Comparison of ENCODE assay signal across 16 mouse cellular contexts in the genomic region with DNA sequence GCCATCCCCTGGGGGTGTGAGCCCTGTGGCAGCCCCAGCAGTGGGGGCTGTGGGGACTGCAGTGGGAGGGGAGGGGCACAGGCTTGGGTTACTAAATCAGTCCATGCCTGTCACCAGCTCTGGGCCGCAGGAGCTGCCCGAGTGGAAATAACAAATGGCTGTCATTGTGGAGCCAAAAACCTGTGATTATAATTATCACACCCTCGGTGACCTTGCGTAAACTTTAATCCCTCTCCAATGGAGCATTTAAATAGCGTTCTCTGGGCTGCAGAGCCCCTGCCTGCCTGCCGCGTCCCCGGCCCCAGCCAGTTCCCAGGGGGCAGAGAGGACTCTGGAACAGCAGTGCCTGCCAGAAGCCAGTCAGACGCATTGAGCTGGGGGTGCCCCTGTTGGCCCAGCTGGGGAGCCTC. TPM values are rescaled to one million over a fixed set of nuclear protein-coding genes. Genes with fewer than 3 reads are reported as not detected.
DNase-seq lines count a peak whose midpoint lies in the region; ATAC-seq and TF ChIP-seq lines count a peak whose summit lies in the region.
"Had no signal": no experiment of that assay in that cellular context is flagged by ENCODE, and none has a peak within 500 bp of the region (broad histone marks: within the 10 kb centered on the region; RNA-seq: fewer than 3 reads in every experiment).

No protein-coding gene starts in this region.

- WGBS in embryonic facial prominence, embryonic 14.5 days: 5% methylated on average over 9 of the region's 9 CpGs
- 13% methylated on average over 9 of the region's 9 CpGs for WGBS in embryonic facial prominence, embryonic 10.5 days
- 1% methylated on average over 9 of the region's 9 CpGs for WGBS in midbrain, embryonic 11.5 days
- 6% methylated on average over 9 of the region's 9 CpGs for WGBS in midbrain, embryonic 16.5 days
- WGBS in intestine, postnatal 0 days: 29% methylated on average over 9 of the region's 9 CpGs

- no peaks in the 10 kb centered on the region for H3K4me1 ChIP-seq in embryonic facial prominence, embryonic 14.5 days (ENCODE audit: control insufficient read depth, insufficient read depth, low read length)
- peaks cover 28% of the 10 kb centered on the region for H3K4me1 ChIP-seq in embryonic facial prominence, embryonic 10.5 days
- peaks cover 14% of the 10 kb centered on the region for H3K4me1 ChIP-seq in midbrain, embryonic 11.5 days (ENCODE audit: control insufficient read depth, insufficient read depth, low read length)
- peaks cover 4% of the 10 kb centered on the region; the same call in 1 of the 2 replicates for H3K4me1 ChIP-seq in midbrain, embryonic 16.5 days (ENCODE audit: control insufficient read depth, insufficient read depth, low read length)
- H3K4me1 ChIP-seq in intestine, postnatal 0 days (replicated peaks; ENCODE audit: control insufficient read depth, insufficient read depth, low read length): no peaks in the 10 kb centered on the region

- no peak overlapping the region for H3K4me3 ChIP-seq in embryonic facial prominence, embryonic 14.5 days (ENCODE audit: low read depth, low read length)
- H3K4me3 ChIP-seq in embryonic facial prominence, embryonic 10.5 days: no peak overlapping the region
- no peak overlapping the region for H3K4me3 ChIP-seq in midbrain, embryonic 11.5 days (ENCODE audit: low read depth, low read length)
- H3K4me3 ChIP-seq in midbrain, embryonic 16.5 days (ENCODE audit: low read depth, low read length): no peak overlapping the region
- no peak overlapping the region for H3K4me3 ChIP-seq in intestine, postnatal 0 days (ENCODE audit: low read depth, low read length)
- H3K4me3 ChIP-seq: hindbrain, embryonic 15.5 days; limb, embryonic 12.5 days had no signal

- intact Hi-C loops in heart, postnatal 36 days (cut with DNase I): no loop called here

- no peak overlapping the region for H3K4me2 ChIP-seq in embryonic facial prominence, embryonic 14.5 days (ENCODE audit: low read depth, low read length)
- H3K4me2 ChIP-seq in midbrain, embryonic 11.5 days: no peak overlapping the region
- H3K4me2 ChIP-seq in midbrain, embryonic 16.5 days (ENCODE audit: low read length): no peak overlapping the region
- H3K4me2 ChIP-seq in intestine, postnatal 0 days (replicated peaks; ENCODE audit: low read depth): no peak overlapping the region
- H3K4me2 ChIP-seq: hindbrain, embryonic 15.5 days; limb, embryonic 12.5 days had no signal

- H3K36me3 ChIP-seq in embryonic facial prominence, embryonic 14.5 days (ENCODE audit: control insufficient read depth, insufficient read depth, low read length): no peaks in the 10 kb centered on the region
- H3K36me3 ChIP-seq in embryonic facial prominence, embryonic 10.5 days (replicated peaks): no peaks in the 10 kb centered on the region
- H3K36me3 ChIP-seq in midbrain, embryonic 11.5 days (ENCODE audit: control insufficient read depth, insufficient read depth, low read length): no peaks in the 10 kb centered on the region
- H3K36me3 ChIP-seq in midbrain, embryonic 16.5 days (ENCODE audit: control insufficient read depth, insufficient read depth, low read length): no peaks in the 10 kb centered on the region
- H3K36me3 ChIP-seq in intestine, postnatal 0 days (ENCODE audit: control insufficient read depth, insufficient read depth): no peaks in the 10 kb centered on the region
- H3K36me3 ChIP-seq: hindbrain, embryonic 15.5 days; limb, embryonic 12.5 days had no signal

- H3K9ac ChIP-seq in embryonic facial prominence, embryonic 14.5 days (ENCODE audit: low read depth, low read length): no peak overlapping the region
- no peak overlapping the region for H3K9ac ChIP-seq in midbrain, embryonic 11.5 days (ENCODE audit: low read length)
- H3K9ac ChIP-seq in midbrain, embryonic 16.5 days (ENCODE audit: low read depth, low read length): no peak overlapping the region
- H3K9ac ChIP-seq in intestine, postnatal 0 days (ENCODE audit: low read depth, low read length): no peak overlapping the region
- H3K9ac ChIP-seq: hindbrain, embryonic 15.5 days; limb, embryonic 12.5 days had no signal

- 0 out of 2 replicates have a peak, but pooled peaks have one; percentile 60 for ATAC-seq in embryonic facial prominence, embryonic 14.5 days (ENCODE audit: low read depth)
- peak; percentile 61; the same call in 1 of the 2 replicates for ATAC-seq in midbrain, embryonic 11.5 days (ENCODE audit: low FRiP score)
- no peak for ATAC-seq in midbrain, embryonic 16.5 days
- ATAC-seq in granulocyte monocyte progenitor cell, adult 5-6 weeks (replicated peaks; ENCODE audit: poor library complexity, severe bottlenecking): no peak
- ATAC-seq in intestine, postnatal 0 days: no peak

- no peaks in the 10 kb centered on the region for H3K9me3 ChIP-seq in embryonic facial prominence, embryonic 14.5 days (ENCODE audit: control insufficient read depth, low read length)
- H3K9me3 ChIP-seq in embryonic facial prominence, embryonic 10.5 days: no peaks in the 10 kb centered on the region
- H3K9me3 ChIP-seq in midbrain, embryonic 11.5 days (ENCODE audit: control insufficient read depth, low read length): no peaks in the 10 kb centered on the region
- no peaks in the 10 kb centered on the region for H3K9me3 ChIP-seq in midbrain, embryonic 16.5 days (replicated peaks; ENCODE audit: control insufficient read depth, low read length, poor library complexity, severe bottlenecking)
- H3K9me3 ChIP-seq in intestine, postnatal 0 days (ENCODE audit: control insufficient read depth): no peaks in the 10 kb centered on the region
- H3K9me3 ChIP-seq: hindbrain, embryonic 15.5 days; limb, embryonic 12.5 days had no signal

- no peak overlapping the region for H3K27ac ChIP-seq in embryonic facial prominence, embryonic 14.5 days (replicated peaks; ENCODE audit: low read depth, low read length)
- no peak overlapping the region for H3K27ac ChIP-seq in embryonic facial prominence, embryonic 10.5 days (replicated peaks)
- no peak overlapping the region for H3K27ac ChIP-seq in midbrain, embryonic 11.5 days (ENCODE audit: low read depth, low read length)
- no peak overlapping the region for H3K27ac ChIP-seq in midbrain, embryonic 16.5 days (ENCODE audit: low read length)
- H3K27ac ChIP-seq in intestine, postnatal 0 days (ENCODE audit: low read depth, low read length): no peak overlapping the region
- H3K27ac ChIP-seq: hindbrain, embryonic 15.5 days; kidney, postnatal 0 days; limb, embryonic 12.5 days had no signal

- no peaks in the 10 kb centered on the region for H3K27me3 ChIP-seq in embryonic facial prominence, embryonic 14.5 days (replicated peaks; ENCODE audit: control insufficient read depth, insufficient read depth, low read length)
- H3K27me3 ChIP-seq in embryonic facial prominence, embryonic 10.5 days (replicated peaks; ENCODE audit: low read depth, poor library complexity, severe bottlenecking): peaks cover 59% of the 10 kb centered on the region
- no peaks in the 10 kb centered on the region for H3K27me3 ChIP-seq in midbrain, embryonic 11.5 days (ENCODE audit: control insufficient read depth, insufficient read depth, low read length)
- no peaks in the 10 kb centered on the region for H3K27me3 ChIP-seq in midbrain, embryonic 16.5 days (ENCODE audit: control insufficient read depth, insufficient read depth, low read depth, low read length)
- no peaks in the 10 kb centered on the region for H3K27me3 ChIP-seq in intestine, postnatal 0 days (replicated peaks; ENCODE audit: control insufficient read depth, insufficient read depth, low read length)

- no peak for DNase-seq in embryonic facial prominence, embryonic 14.5 days (ENCODE audit: low spot score)
- no peak for DNase-seq in embryonic facial prominence, embryonic 10.5 days (ENCODE audit: low spot score)
- peak; percentile 91 for DNase-seq in midbrain, embryonic 11.5 days (ENCODE audit: low spot score, missing footprints)
- DNase-seq in heart, postnatal 36 days: peak; percentile 6 to 17
- DNase-seq in lung, postnatal 14 days: no peak
- DNase-seq: cerebellum, adult 11 months; lung, adult 18-20 months; thymus, adult 18-20 months had no signal

- TF ChIP-seq CTCF in intestine, postnatal 0 days (IDR thresholded peaks at IDR 0.05; ENCODE audit: low read depth): no peak

RNA-seq across cellular contexts. Expression of a gene that starts 54.4 kb away (rescaled TPM):
- not detected in 2 replicates for polyA plus RNA-seq in embryonic facial prominence, embryonic 14.5 days (2014; fragmentation: Nextera tagmentation; extraction: Ambion mirVana)
- not detected in 2 replicates for polyA plus RNA-seq in embryonic facial prominence, embryonic 10.5 days (2016; fragmentation: Nextera tagmentation; extraction: Ambion mirVana)
- polyA plus RNA-seq in midbrain, embryonic 11.5 days (2014; fragmentation: Nextera tagmentation; extraction: Ambion mirVana): 0.40 and 0.48 TPM in 2 replicates
- polyA plus RNA-seq in midbrain, embryonic 16.5 days (2015; fragmentation: Nextera tagmentation; extraction: Ambion mirVana): not detected in 2 replicates
- not detected for total RNA-seq in heart, postnatal 36 days (2021)
- 0.60 TPM in 1 of 2 replicates, not detected in the other for total RNA-seq in granulocyte monocyte progenitor cell, adult 5-6 weeks (2014; fragmentation: Nextera tagmentation)
- total RNA-seq in granulocyte monocyte progenitor cell, adult 5-6 weeks (2017): not detected in 2 replicates
- not detected in 2 replicates for polyA plus RNA-seq in intestine, postnatal 0 days (2015; fragmentation: Nextera tagmentation; extraction: Ambion mirVana)
- total RNA-seq: adrenal gland, postnatal 4 days; layer of hippocampus, postnatal 10 days had no signal
- polyA plus RNA-seq: kidney, postnatal 0 days; limb, embryonic 12.5 days had no signal

Comparison
In these comparisons a context has a peak if more than half of its experiments do, and no peak if none do; other contexts are left out.
1. ATAC-seq: peak in embryonic facial prominence, embryonic 14.5 days (single experiment) and midbrain, embryonic 11.5 days (single experiment); none in midbrain, embryonic 16.5 days (single experiment), granulocyte monocyte progenitor cell, adult 5-6 weeks (single experiment) and intestine, postnatal 0 days (single experiment).
2. DNase-seq: peak in midbrain, embryonic 11.5 days (single experiment) and heart, postnatal 36 days (2 of 2); none in embryonic facial prominence, embryonic 14.5 days (single experiment), embryonic facial prominence, embryonic 10.5 days (single experiment) and lung, postnatal 14 days (single experiment).